Mouse (Mus musculus) intestine, postnatal 0 days (tissue): ENCODE results near the gene Sema3c. TPM values are rescaled to one million over a fixed set of nuclear protein-coding genes. Genes with fewer than 3 reads are reported as not detected.

ENCODE experiments used
- ATAC-seq: fragments of 200-750 bp; cut with Nextera tagmentation; 2 replicates; pipeline ENCODE4 v1.8.0; 2017; ENCODE audit warnings: mild to moderate bottlenecking, moderate TSS enrichment, moderate library complexity
- H3K27ac ChIP-seq: fragments of 300-500 bp; sonication (generic); 2 replicates; pipeline ENCODE4 v1.5.1; 2014; ENCODE audit warnings: mild to moderate bottlenecking, low read depth, low read length, moderate library complexity
- H3K27me3 ChIP-seq: fragments of 300-500 bp; sonication (generic); replicated peaks from 2 replicates; pipeline ENCODE4 v1.6.1; 2014; ENCODE audit warnings: low read length, mixed read lengths; ENCODE audit not compliant: control insufficient read depth, insufficient read depth
- H3K36me3 ChIP-seq: fragments of 300-500 bp; sonication (generic); 2 replicates; pipeline ENCODE4 v1.6.1; 2014; ENCODE audit warnings: mild to moderate bottlenecking, moderate library complexity; ENCODE audit not compliant: control insufficient read depth, insufficient read depth
- H3K4me1 ChIP-seq: fragments of 300-500 bp; sonication (generic); replicated peaks from 2 replicates; pipeline ENCODE4 v1.6.1; 2014; ENCODE audit warnings: antibody characterized with exemption, low read length, mixed read lengths; ENCODE audit not compliant: control insufficient read depth, insufficient read depth
- H3K4me2 ChIP-seq: fragments of 300-500 bp; sonication (generic); replicated peaks from 2 replicates; pipeline ENCODE4 v1.6.1; 2014; ENCODE audit warnings: low read depth, mild to moderate bottlenecking, moderate library complexity
- H3K4me3 ChIP-seq: fragments of 300-500 bp; sonication (generic); 2 replicates; pipeline ENCODE4 v1.5.1; 2014; ENCODE audit warnings: low read depth, low read length
- H3K9ac ChIP-seq: fragments of 300-500 bp; sonication (generic); 2 replicates; pipeline ENCODE4 v1.6.1; 2014; ENCODE audit warnings: mild to moderate bottlenecking, low read depth, low read length
- H3K9me3 ChIP-seq: fragments of 300-500 bp; sonication (generic); 2 replicates; pipeline ENCODE4 v1.6.1; 2016; ENCODE audit warnings: mixed run types; ENCODE audit not compliant: control insufficient read depth
- CTCF ChIP-seq: sonication (generic); IDR thresholded peaks from 2 replicates; pipeline ENCODE4 v1.5.1; 2016; ENCODE audit warnings: low read depth, mild to moderate bottlenecking, control low read depth, antibody characterized with exemption, moderate library complexity
- WGBS: fragments of 180-500 bp; shearing (Covaris S2); extraction: QIAGEN DNeasy Blood & Tissue Kit; methylation state at CpG from one replicate; pipeline ENCODE4 v1.1.7; 2014; 5-methylcytosine and 5-hydroxymethylcytosine counted together
- polyA plus RNA-seq: library from polyadenylated mRNA; unstranded; fragments of >200 nt; fragmentation: Nextera tagmentation; extraction: Ambion mirVana; gene quantifications from 2 replicates; pipeline ENCODE4 v1.2.1, GENCODE M21; 2015

The Sema3c gene
- polyA plus RNA-seq, 1 experiment from 2014 or later, result 11.7 TPM

GRCm38 (mm10) chr5:17556715-17557265 lies 17.3 kb upstream of the Sema3c start:
- WGBS, result 82% methylated on average over 3 of the region's 3 CpGs
- Histone ChIP-seq H3K27ac (no peak overlapping the region), H3K4me3 (no peak overlapping the region), H3K9me3 (no peaks in the 10 kb centered on the region), H3K4me1 (no peaks in the 10 kb centered on the region), H3K27me3 (no peaks in the 10 kb centered on the region), H3K36me3 (no peaks in the 10 kb centered on the region), H3K4me2 (no peak overlapping the region), H3K9ac (no peak overlapping the region)
- no peak for ATAC-seq
- no peak for TF ChIP-seq CTCF

GRCm38 (mm10) chr5:17571571-17571970 lies 2.5 kb upstream of the Sema3c start:
- Histone ChIP-seq H3K27me3 (no peaks in the 10 kb centered on the region), H3K4me3 (no peak overlapping the region), H3K4me2 (peak overlapping the region; percentile 10; the same call in 1 of the 2 replicates), H3K9ac (no peak overlapping the region), H3K36me3 (no peaks in the 10 kb centered on the region), H3K27ac (no peak overlapping the region), H3K4me1 (no peaks in the 10 kb centered on the region), H3K9me3 (no peaks in the 10 kb centered on the region)
- TF ChIP-seq CTCF, result no peak
- WGBS, result 41% methylated on average over 6 of the region's 6 CpGs
- ATAC-seq, result peak; percentile 62

GRCm38 (mm10) chr5:17574413-17575182 lies 517 bp downstream of the Sema3c start:
- Histone ChIP-seq H3K27me3 (no peaks in the 10 kb centered on the region), H3K4me1 (no peaks in the 10 kb centered on the region), H3K4me3 (peak overlapping the region; percentile 61), H3K9me3 (no peaks in the 10 kb centered on the region), H3K4me2 (peak overlapping the region; percentile 77), H3K9ac (peak overlapping the region; percentile 63), H3K27ac (peak overlapping the region; percentile 63), H3K36me3 (no peaks in the 10 kb centered on the region)
- 1% methylated on average over 58 of the region's 59 CpGs for WGBS
- peak; percentile 44 for TF ChIP-seq CTCF
- peak; percentile 94 for ATAC-seq

GRCm38 (mm10) chr5:17575183-17575495 lies 1.1 kb downstream of the Sema3c start:
- peak overlapping the region; percentile 61 for H3K4me3 ChIP-seq
- H3K27ac ChIP-seq, result peak overlapping the region; percentile 63; the same call in 1 of the 2 replicates
- no peaks in the 10 kb centered on the region for H3K9me3 ChIP-seq
- no peaks in the 10 kb centered on the region for H3K4me1 ChIP-seq
- no peak for TF ChIP-seq CTCF
- H3K27me3 ChIP-seq, result no peaks in the 10 kb centered on the region
- no peak for ATAC-seq
- WGBS, result 14% methylated on average over 7 of the region's 7 CpGs
- no peaks in the 10 kb centered on the region for H3K36me3 ChIP-seq
- peak overlapping the region; percentile 77 for H3K4me2 ChIP-seq
- peak overlapping the region; percentile 63 for H3K9ac ChIP-seq

GRCm38 (mm10) chr5:17576069-17576468 lies 2.0 kb downstream of the Sema3c start:
- ATAC-seq, result no peak
- Histone ChIP-seq H3K36me3 (no peaks in the 10 kb centered on the region), H3K4me1 (no peaks in the 10 kb centered on the region), H3K9me3 (no peaks in the 10 kb centered on the region), H3K27ac (no peak overlapping the region), H3K4me3 (no peak overlapping the region), H3K9ac (no peak overlapping the region), H3K27me3 (no peaks in the 10 kb centered on the region), H3K4me2 (peak overlapping the region; percentile 77; the same call in 1 of the 2 replicates)
- WGBS, result 36% methylated on average over 2 of the region's 2 CpGs
- TF ChIP-seq CTCF, result no peak

- Histone ChIP-seq H3K36me3 (no peaks in the 10 kb centered on the region), H3K4me2 (no peak overlapping the region), H3K4me1 (no peaks in the 10 kb centered on the region), H3K27me3 (no peaks in the 10 kb centered on the region), H3K4me3 (no peak overlapping the region), H3K9me3 (no peaks in the 10 kb centered on the region), H3K27ac (no peak overlapping the region), H3K9ac (no peak overlapping the region)
- 57% methylated on average over 2 of the region's 2 CpGs for WGBS
- no peak for ATAC-seq
- TF ChIP-seq CTCF, result no peak
These were observed 8.0 kb downstream of the Sema3c start for GRCm38 (mm10) chr5:17582047-17582515.
